Mouse (Mus musculus): ENCODE data around the gene Zfp790. TPM values are rescaled to one million over a fixed set of nuclear protein-coding genes. Genes with fewer than 3 reads are reported as not detected.
A peak's percentile ranks its signal among the peaks of the same experiment; 100 is the strongest.

The Zfp790 gene
- polyA plus RNA-seq (2016; fragmentation: Nextera tagmentation; extraction: Ambion mirVana), result 17.1 and 18.0 TPM in 2 replicates

DNA sequence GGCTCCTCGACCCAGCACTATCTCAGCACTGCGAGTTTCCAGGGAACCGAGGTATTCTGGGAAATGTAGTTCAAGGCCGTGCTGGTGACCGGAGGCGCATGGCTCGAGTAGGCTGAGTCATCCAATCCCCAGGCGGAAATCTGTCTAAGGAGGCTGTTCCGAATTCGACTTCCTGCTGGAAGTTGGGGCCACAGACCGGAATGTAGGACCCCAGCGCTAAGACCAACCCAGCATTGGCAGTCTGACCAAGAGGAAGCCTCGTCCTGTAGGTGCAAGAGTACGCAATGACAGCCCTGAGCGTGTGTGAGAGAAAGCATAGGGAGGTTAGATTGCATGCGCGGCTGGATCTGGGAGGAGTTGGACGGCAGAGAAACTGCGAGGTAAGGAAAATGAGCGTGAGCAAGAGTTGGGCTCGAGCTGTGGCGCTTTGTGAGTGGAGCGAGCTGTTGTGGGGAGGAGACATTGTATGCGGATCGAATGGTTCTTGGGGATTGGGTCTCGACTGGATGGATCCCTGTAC is at the start of gene Zfp790:
Gene Zfp790, plus strand, starts transcription at position 205 of the 520 bp plus-strand sequence.
- H3K36me3 ChIP-seq, result peaks cover 11% of the 10 kb centered on the region; the same call in 1 of the 2 replicates
- peak within 1 kb of the TSS; percentile 70 for H3K9ac ChIP-seq (replicated peaks)
- H3K27me3 ChIP-seq, result no peaks in the 10 kb centered on the region
- H3K4me3 ChIP-seq (replicated peaks), result peak within 1 kb of the TSS; percentile 65
- peaks cover 4% of the 10 kb centered on the region; the same call in 1 of the 2 replicates for H3K9me3 ChIP-seq
- peak within 1 kb of the TSS; percentile 87 for H3K27ac ChIP-seq
- peak within 1 kb of the TSS; percentile 75 for H3K4me2 ChIP-seq
- under 1% methylated on average over 26 of the region's 26 CpGs for WGBS
- H3K4me1 ChIP-seq (replicated peaks), result peaks cover 27% of the 10 kb centered on the region
- peak; percentile 95 for ATAC-seq (ENCODE audit: insufficient number of reproducible peaks, insufficient read depth, low FRiP score, low TSS enrichment, low read depth)

DNA sequence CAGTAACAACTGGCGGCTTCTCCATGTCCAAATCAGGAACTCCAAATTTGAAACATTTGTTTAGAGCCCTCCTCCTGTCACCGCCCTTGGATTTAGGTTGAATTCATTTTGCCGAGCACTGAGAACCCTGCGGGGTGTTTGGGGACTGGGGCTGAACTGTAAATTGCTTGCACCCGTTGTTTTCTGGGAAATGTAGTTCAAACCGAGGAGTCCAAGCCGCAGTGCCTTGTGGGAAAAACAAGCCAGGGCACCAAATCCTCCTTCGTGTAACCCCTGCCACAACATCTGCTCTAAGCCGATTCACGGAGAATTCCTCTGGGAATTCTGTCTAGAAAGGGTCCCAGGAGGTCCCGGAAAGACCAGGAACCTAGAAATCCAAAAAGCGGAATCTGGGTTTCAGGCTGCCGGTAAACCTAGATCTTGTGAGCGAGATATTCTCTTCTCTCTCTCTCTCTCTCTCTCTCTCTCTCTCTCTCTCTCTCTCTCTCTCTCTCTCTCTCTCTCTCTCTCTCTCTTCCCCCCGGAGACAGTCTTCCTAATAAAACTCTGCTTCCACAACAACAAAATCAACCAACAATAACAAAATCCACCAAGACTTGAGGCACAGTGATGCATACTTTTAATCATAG is 48.7 kb upstream of the Zfp790 start:
- H3K4me1 ChIP-seq (replicated peaks), result peaks cover 16% of the 10 kb centered on the region
- H3K9me3 ChIP-seq, result no peaks in the 10 kb centered on the region
- peaks cover 16% of the 10 kb centered on the region for H3K36me3 ChIP-seq
- WGBS, result 2% methylated on average over 15 of the region's 15 CpGs
- H3K9ac ChIP-seq (replicated peaks), result peak overlapping the region; percentile 56
- no peaks in the 10 kb centered on the region for H3K27me3 ChIP-seq
- H3K27ac ChIP-seq, result 0 out of 2 replicates have a peak overlapping the region, but pooled peaks have one; percentile 46
- peak overlapping the region; percentile 67 for H3K4me2 ChIP-seq
- peak; percentile 40; the same call in 1 of the 2 replicates for ATAC-seq (ENCODE audit: insufficient number of reproducible peaks, insufficient read depth, low FRiP score, low TSS enrichment, low read depth)
- peak overlapping the region; percentile 74 for H3K4me3 ChIP-seq (replicated peaks)

DNA sequence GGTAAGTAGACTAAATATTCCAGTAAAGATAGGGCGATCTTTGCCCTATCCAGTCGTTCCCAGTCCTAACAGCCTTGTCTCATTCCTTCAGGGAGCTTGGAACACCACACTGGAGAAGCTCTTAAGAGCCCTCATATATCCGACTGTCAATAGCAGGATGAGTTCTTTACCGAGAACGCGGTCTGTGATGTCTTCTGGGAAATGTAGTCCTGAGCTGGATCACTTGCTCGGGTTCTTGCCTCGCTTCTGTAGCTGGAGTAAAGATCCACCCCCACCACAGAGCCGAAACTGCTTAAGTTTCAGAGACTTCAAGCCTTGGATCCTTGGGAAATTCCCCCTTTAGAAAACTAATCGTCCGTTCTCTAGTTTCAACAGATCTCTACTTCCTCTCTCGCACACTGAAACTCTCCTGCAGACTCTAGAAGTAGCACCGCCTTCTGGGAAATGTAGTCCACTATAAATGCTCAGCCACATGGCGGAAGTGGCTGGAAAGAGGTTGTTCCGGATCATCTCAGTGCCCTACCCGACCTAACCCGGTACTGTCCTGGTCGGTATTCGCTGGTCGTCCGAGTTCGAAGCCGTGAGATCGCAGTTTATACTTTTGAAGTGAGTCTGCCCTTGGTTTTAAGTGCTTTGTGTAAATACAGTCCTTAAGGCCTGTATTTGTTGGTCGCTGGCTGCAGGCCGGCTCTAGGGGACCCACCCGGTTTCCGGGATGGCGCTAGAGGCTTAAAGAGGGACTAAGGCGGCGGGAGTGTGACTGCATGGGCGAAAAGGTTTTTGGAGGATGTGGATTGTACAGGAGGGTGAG is 47.6 kb upstream of the Zfp790 start, which contains the start of gene Zfp84:
Gene Zfp84, plus strand, starts transcription at position 463 of the 811 bp plus-strand sequence.
- H3K4me3 ChIP-seq (replicated peaks), result peak within 1 kb of the TSS; percentile 74
- peaks cover 16% of the 10 kb centered on the region for H3K4me1 ChIP-seq (replicated peaks)
- peak; percentile 92 for ATAC-seq (ENCODE audit: insufficient number of reproducible peaks, insufficient read depth, low FRiP score, low TSS enrichment, low read depth)
- H3K4me2 ChIP-seq, result peak within 1 kb of the TSS; percentile 67
- no peaks in the 10 kb centered on the region for H3K9me3 ChIP-seq
- peak within 1 kb of the TSS; percentile 65 for H3K9ac ChIP-seq (replicated peaks)
- peaks cover 25% of the 10 kb centered on the region for H3K36me3 ChIP-seq
- WGBS, result under 1% methylated on average over 32 of the region's 32 CpGs
- H3K27me3 ChIP-seq, result no peaks in the 10 kb centered on the region
- H3K27ac ChIP-seq, result peak within 1 kb of the TSS; percentile 83

DNA sequence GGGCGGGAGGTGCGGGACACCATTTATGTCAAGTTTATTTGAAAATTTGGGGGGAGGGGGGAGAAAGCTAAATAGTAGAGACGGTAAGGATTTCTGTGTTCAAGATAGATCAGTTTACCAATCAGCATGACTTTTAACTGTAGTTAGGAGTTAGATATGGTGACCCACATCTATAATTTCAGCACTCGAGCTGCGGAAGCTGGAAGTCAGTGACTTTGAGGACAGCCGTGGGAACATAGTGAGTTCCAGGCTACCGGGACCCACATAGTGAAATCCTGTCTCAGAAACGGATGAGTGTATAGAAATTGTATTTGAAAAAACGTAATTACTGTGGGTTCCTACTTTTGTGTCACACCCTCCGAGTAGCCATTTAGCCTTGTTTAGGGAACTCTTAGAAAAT is 46.9 kb upstream of the Zfp790 start:
- H3K9me3 ChIP-seq, result no peaks in the 10 kb centered on the region
- H3K4me1 ChIP-seq (replicated peaks), result peaks cover 16% of the 10 kb centered on the region
- peak overlapping the region; percentile 71 for H3K27ac ChIP-seq
- WGBS, result 8% methylated on average over 10 of the region's 10 CpGs
- peak overlapping the region; percentile 65 for H3K9ac ChIP-seq (replicated peaks)
- no peaks in the 10 kb centered on the region for H3K27me3 ChIP-seq
- H3K4me2 ChIP-seq, result peak overlapping the region; percentile 67
- peak overlapping the region; percentile 74 for H3K4me3 ChIP-seq (replicated peaks)
- H3K36me3 ChIP-seq, result peaks cover 32% of the 10 kb centered on the region
- ATAC-seq (ENCODE audit: insufficient number of reproducible peaks, insufficient read depth, low FRiP score, low TSS enrichment, low read depth), result no peak

DNA sequence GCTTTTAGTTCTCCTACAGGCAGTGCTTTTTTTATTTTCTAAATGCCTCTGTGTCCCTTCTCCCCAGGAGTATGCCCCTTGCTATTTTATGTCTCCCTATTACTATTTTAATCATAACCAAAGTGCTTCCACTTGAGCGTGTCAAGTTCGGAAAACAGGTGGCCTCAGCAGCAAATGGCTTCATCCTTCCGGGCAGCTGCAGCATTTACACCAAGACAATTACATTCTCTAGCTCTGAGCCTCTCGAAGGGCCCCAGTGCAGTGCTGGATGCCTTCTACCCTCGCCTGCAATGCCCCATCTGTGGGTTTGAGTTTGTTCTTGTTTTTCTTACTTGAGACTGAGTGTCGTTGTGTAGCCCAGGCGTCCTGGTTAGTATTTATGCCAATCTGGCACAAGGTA is 42.4 kb upstream of the Zfp790 start:
- Histone ChIP-seq H3K36me3 (peaks cover 73% of the 10 kb centered on the region), H3K4me2 (no peak overlapping the region), H3K9ac (replicated peaks) (no peak overlapping the region), H3K4me3 (replicated peaks) (no peak overlapping the region), H3K9me3 (no peaks in the 10 kb centered on the region), H3K27ac (0 out of 2 replicates have a peak overlapping the region, but pooled peaks have one; percentile 53), H3K27me3 (no peaks in the 10 kb centered on the region), H3K4me1 (replicated peaks) (peaks cover 12% of the 10 kb centered on the region)
- no peak for ATAC-seq (ENCODE audit: insufficient number of reproducible peaks, insufficient read depth, low FRiP score, low TSS enrichment, low read depth)
- 89% methylated on average over 7 of the region's 7 CpGs for whole genome bisulfite sequencing

DNA sequence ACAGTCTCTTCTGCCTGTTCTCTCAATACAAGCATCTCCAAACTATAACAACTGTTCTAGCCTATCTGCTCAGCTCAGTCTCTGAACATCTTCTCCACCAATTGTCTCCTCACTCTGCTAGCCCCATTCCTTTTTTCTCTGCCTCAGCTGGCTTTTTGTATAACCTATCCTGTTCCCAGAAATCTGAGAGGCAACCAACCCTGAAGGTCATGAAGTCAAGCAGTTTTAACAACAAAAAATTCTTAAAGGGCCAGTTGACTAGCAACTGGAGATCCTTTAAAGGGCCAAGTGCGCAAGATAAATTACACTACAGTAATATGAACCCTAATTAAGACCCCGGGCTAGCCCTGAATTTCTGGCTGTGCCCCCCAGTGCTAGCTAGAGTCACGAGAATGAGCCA is 41.5 kb upstream of the Zfp790 start:
- whole genome bisulfite sequencing, result 86% methylated on average over 3 of the region's 3 CpGs
- ATAC-seq (ENCODE audit: insufficient number of reproducible peaks, insufficient read depth, low FRiP score, low TSS enrichment, low read depth), result no peak
- H3K4me1 ChIP-seq (replicated peaks), result peaks cover 8% of the 10 kb centered on the region
- no peaks in the 10 kb centered on the region for H3K9me3 ChIP-seq
- H3K27ac ChIP-seq, result no peak overlapping the region
- H3K4me3 ChIP-seq (replicated peaks), result no peak overlapping the region
- no peak overlapping the region for H3K9ac ChIP-seq (replicated peaks)
- peaks cover 82% of the 10 kb centered on the region for H3K36me3 ChIP-seq
- H3K4me2 ChIP-seq, result no peak overlapping the region
- no peaks in the 10 kb centered on the region for H3K27me3 ChIP-seq

DNA sequence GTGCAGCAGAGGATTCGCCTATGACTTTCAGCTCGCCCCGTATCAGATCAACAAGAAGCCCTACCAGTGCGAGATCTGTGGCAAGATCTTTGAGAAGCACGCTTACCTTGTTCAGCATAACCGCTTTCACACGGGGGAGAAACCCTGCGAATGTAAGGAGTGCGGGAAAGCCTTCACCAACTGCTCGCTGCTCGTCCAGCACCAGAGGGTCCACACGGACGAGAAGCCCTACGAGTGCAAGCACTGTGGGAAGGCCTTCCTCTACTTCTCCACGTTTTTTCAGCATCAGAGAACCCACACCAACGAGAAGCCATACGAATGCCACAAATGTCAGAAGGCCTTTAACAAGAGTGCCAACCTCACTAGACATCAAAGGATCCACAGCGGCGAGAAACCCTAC is 39.3 kb upstream of the Zfp790 start:
- ATAC-seq (ENCODE audit: insufficient number of reproducible peaks, insufficient read depth, low FRiP score, low TSS enrichment, low read depth), result no peak
- Histone ChIP-seq H3K27me3 (no peaks in the 10 kb centered on the region), H3K27ac (no peak overlapping the region), H3K9ac (replicated peaks) (no peak overlapping the region), H3K36me3 (peaks cover 87% of the 10 kb centered on the region), H3K4me3 (replicated peaks) (no peak overlapping the region), H3K4me1 (replicated peaks) (no peaks in the 10 kb centered on the region), H3K9me3 (no peaks in the 10 kb centered on the region), H3K4me2 (no peak overlapping the region)
- 95% methylated on average over 19 of the region's 19 CpGs for WGBS

DNA sequence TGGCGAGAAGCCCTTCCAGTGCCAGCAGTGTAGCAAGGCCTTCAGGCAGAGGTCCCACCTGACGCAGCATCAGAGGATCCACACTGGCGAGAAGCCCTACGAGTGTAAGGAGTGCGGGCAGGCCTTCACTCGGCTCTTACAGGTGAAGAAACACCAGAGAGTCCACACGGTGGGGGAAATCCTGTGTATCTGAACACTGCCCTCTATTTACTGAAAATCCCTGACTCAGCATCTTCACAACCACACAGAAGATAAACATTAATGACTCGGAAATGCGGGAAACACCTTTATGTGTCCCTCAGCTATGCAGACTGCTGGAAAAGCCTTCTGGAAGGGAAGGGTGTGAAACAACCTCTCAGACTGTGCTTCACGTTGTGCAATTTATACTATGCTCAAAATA is 38.5 kb upstream of the Zfp790 start:
- WGBS, result 97% methylated on average over 10 of the region's 10 CpGs
- no peak overlapping the region for H3K9ac ChIP-seq (replicated peaks)
- H3K4me2 ChIP-seq, result no peak overlapping the region
- no peak for ATAC-seq (ENCODE audit: insufficient number of reproducible peaks, insufficient read depth, low FRiP score, low TSS enrichment, low read depth)
- H3K4me3 ChIP-seq (replicated peaks), result no peak overlapping the region
- no peaks in the 10 kb centered on the region for H3K27me3 ChIP-seq
- H3K36me3 ChIP-seq, result peaks cover 83% of the 10 kb centered on the region
- H3K9me3 ChIP-seq, result no peaks in the 10 kb centered on the region
- H3K27ac ChIP-seq, result no peak overlapping the region
- no peaks in the 10 kb centered on the region for H3K4me1 ChIP-seq (replicated peaks)

DNA sequence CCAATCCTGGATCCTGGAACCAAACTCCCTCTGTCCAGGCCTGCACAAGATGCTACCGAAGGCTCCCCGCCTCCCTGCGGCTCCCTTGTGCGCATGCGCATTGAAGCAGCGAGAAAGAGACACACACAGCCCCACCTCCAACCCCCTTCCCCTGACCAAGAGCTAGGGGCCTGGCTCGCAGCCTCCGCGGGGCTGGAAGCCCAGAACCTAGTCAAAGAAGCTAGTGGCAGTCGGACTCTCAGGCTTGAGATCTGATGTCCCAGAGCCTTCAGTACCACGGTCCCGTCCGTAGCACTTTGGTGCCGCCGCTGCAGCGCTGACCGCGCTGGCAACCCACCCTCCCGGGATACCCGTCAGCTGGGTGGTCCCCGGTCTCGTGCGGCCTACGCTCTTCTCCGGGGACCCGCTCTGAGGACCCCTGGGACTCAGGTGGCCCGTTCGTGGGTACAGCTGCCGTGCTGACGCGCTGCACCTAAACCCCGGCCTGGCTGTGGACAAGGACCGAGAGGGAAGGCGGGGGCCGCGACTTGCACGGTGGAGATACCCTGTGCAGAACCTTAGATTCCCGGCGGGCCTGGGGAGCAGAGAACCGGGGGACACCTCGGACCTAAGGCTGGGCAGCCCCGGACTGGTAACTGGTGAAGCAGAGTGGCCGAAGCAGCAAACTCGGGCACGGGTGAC is 31.9 kb upstream of the Zfp790 start, which contains the start of gene Zfp30:
Gene Zfp30, plus strand, starts transcription at position 128 of the 681 bp plus-strand sequence.
- Histone ChIP-seq H3K9me3 (no peaks in the 10 kb centered on the region), H3K27me3 (no peaks in the 10 kb centered on the region), H3K4me1 (replicated peaks) (peaks cover 13% of the 10 kb centered on the region), H3K27ac (peak within 1 kb of the TSS; percentile 91), H3K9ac (replicated peaks) (peak within 1 kb of the TSS; percentile 82), H3K4me3 (replicated peaks) (peak within 1 kb of the TSS; percentile 82), H3K4me2 (peak within 1 kb of the TSS; percentile 76), H3K36me3 (peaks cover 44% of the 10 kb centered on the region)
- under 1% methylated on average over 45 of the region's 45 CpGs for WGBS
- peak; percentile 94 for ATAC-seq (ENCODE audit: insufficient number of reproducible peaks, insufficient read depth, low FRiP score, low TSS enrichment, low read depth)

DNA sequence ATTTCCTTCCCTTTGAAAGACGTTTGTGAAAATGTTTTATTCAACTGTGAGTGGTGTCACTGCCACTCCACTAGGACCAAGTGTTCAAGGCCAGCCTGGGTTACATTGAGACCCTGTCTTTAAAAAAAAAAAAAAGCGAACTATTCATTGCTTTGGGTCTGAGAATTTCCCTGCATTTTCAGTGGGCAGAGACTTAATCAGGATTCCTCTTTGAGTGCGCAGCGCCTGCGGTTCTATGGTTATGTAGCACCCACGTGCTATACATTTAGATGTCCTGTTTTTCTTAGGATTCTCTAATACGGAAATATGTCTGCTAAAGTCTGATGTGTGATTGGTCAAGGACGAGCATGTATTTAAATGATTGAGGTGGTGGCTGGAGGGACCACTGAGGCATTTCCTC is 30.9 kb upstream of the Zfp790 start:
- WGBS, result 69% methylated on average over 8 of the region's 8 CpGs
- peak overlapping the region; percentile 76 for H3K4me2 ChIP-seq
- ATAC-seq (ENCODE audit: insufficient number of reproducible peaks, insufficient read depth, low FRiP score, low TSS enrichment, low read depth), result no peak

More for the DNA sequence above, 30.9 kb upstream of the Zfp790 start:
- Histone ChIP-seq H3K27ac (no peak overlapping the region), H3K9me3 (no peaks in the 10 kb centered on the region), H3K27me3 (no peaks in the 10 kb centered on the region), H3K4me3 (replicated peaks) (peak overlapping the region; percentile 82), H3K4me1 (replicated peaks) (peaks cover 13% of the 10 kb centered on the region), H3K9ac (replicated peaks) (no peak overlapping the region; the same call in 1 of the 2 replicates), H3K36me3 (peaks cover 45% of the 10 kb centered on the region)
